Mouse (Mus musculus) skeletal muscle tissue, postnatal 0 days (tissue): ENCODE data around the gene Shmt1. TPM values are rescaled to one million over a fixed set of nuclear protein-coding genes. Genes with fewer than 3 reads are reported as not detected.

Source experiments
- polyA plus RNA-seq: library from polyadenylated mRNA; unstranded; fragments of >200 nt; fragmentation: Nextera tagmentation; extraction: Ambion mirVana; gene quantifications from 2 replicates; pipeline ENCODE4 v1.2.1, GENCODE M21; 2015

The Shmt1 gene
- 34.0 and 39.1 TPM in 2 replicates for polyA plus RNA-seq

DNA sequence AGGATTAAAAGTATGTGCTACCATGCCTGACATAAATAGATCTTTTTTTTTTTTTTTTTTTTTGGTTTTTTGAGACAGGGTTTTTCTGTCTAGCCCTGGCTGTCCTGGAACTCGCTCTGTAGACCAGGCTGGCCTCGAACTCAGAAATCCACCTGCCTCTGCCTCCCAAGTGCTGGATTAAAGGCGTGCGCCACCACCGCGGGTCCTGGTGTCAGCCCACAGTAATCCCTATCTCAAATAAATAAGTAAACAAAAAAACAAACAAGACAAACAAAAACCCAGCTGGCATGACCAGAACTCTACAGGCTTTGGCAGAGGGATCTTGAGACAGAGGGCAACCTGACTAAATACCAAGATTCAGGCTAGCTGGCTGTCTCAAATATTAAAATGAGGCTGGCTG, at the start of gene Shmt1:
Shmt1 (minus strand) TSS at position 101 of the 400 bp plus-strand sequence.

DNA sequence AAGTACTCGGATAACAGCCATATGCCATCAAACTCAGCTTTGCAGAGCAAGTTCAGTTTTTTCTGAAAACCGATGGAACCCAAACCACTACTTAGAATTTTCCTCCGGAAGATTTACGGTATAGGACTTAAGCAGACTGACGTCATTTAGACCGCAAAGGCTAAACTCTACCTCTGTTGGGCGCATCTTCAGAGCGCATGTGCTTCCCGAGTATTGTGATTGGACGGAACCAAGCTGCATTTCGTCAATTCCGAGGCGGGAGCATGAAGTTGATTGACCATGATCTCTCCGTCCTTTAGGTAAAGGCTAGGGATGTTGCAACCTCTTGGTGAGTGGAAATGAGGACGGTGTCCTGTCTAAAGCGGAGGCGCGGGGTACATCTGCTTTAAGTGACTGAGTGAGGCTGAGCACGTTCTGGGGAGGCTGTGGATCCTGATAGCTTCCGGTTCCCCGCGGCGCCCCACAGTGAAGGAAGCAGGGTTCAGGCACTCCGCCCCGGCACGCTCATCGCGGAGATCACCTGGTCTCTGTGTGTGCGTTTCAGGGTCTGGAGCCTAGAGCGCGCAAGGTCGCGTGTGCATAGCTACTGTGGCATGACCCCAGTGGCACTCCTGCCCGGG, 19.0 kb upstream of the Shmt1 start, which contains the start of gene Dhrs7b:
Dhrs7b (plus strand) TSS at position 199 of the 620 bp plus-strand sequence.

DNA sequence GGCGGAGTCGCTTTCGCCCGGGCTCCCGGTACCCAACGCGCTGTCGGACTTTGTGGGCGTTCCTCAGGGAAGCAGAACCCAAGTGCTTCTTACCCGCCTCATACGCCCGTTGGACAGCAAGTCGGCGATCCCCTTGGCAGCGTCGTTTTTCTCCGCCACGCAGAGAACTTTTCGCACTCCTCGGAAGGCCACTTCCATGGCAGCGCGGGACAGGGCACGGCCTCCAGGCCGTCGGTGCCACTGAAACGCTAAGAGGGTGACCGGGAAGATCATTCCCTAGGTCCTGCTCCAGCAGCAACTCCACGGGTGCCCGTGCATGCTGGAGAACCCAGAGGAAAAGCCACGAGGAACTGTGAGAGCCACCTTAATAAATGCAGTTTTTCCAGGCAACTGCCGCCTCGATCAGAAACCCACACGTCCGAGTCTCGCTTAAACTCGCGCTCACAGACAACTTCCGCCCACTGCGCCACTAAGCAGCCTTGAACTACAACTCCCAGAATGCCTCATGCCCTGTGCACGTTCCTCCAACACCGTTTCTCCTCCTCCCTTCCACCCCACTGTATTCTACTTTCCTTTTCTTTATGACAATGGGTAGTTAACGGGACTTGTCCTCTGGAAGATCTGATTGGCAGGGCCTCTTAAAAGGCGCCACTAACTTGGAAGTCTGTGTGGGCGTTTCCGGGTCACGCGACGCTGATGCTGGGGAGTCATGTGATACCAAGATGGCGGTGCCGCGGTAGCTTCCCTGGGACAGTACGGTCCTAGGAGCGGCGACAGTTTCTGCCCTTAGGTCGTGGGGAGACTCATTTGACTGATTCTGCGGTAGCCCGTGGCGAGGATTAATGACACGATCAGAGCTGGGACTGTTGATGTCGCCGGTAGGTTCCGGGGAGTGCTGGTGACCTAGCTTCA, 34.4 kb downstream of the Shmt1 start, which contains the start of the genes Top3a and Smcr8:
Top3a (minus strand) TSS at position 537 of the 912 bp plus-strand sequence.
Smcr8 (plus strand) TSS at position 696 of the 912 bp plus-strand sequence.

Other genes with a start within 250 kb of the Shmt1 start
- gene Llgl1, start 112.0 kb downstream of the Shmt1 start, polyA plus RNA-seq, result 13.6 and 14.3 TPM in 2 replicates
- 54.8 and 57.8 TPM in 2 replicates for gene Flii, start 84.5 kb downstream of the Shmt1 start, polyA plus RNA-seq
- gene Mief2, start 83.3 kb downstream of the Shmt1 start, polyA plus RNA-seq, result 58.1 and 64.6 TPM in 2 replicates
- 5.5 and 5.8 TPM in 2 replicates for gene Top3a, start 34.4 kb downstream of the Shmt1 start, polyA plus RNA-seq
- 3.0 and 3.3 TPM in 2 replicates for gene Smcr8, start 34.2 kb downstream of the Shmt1 start, polyA plus RNA-seq
- 18.2 and 29.2 TPM in 2 replicates for gene Dhrs7b, start 18.9 kb upstream of the Shmt1 start, polyA plus RNA-seq
- 65.9 and 68.5 TPM in 2 replicates for gene Tmem11, start 67.6 kb upstream of the Shmt1 start, polyA plus RNA-seq
- gene Natd1, start 103.0 kb upstream of the Shmt1 start, polyA plus RNA-seq, result 11.4 and 12.8 TPM in 2 replicates
- 63.7 and 71.7 TPM in 2 replicates for gene Map2k3, start 120.3 kb upstream of the Shmt1 start, polyA plus RNA-seq
- gene Kcnj12, start 210.8 kb upstream of the Shmt1 start, polyA plus RNA-seq, result 9.9 and 11.5 TPM in 2 replicates